Mouse (Mus musculus) CD4-positive naive resting alpha-beta T cell, adult 76 days (primary cell): Measurements from ENCODE around the gene Olfr128. TPM values are rescaled to one million over a fixed set of nuclear protein-coding genes. Genes with fewer than 3 reads are reported as not detected.

Experiments
- total RNA-seq: library from RNA; stranded (reverse); gene quantifications from one replicate; pipeline ENCODE4 v1.2.4, GENCODE M21; 2023

Gene Olfr128
- not detected for total RNA-seq

DNA sequence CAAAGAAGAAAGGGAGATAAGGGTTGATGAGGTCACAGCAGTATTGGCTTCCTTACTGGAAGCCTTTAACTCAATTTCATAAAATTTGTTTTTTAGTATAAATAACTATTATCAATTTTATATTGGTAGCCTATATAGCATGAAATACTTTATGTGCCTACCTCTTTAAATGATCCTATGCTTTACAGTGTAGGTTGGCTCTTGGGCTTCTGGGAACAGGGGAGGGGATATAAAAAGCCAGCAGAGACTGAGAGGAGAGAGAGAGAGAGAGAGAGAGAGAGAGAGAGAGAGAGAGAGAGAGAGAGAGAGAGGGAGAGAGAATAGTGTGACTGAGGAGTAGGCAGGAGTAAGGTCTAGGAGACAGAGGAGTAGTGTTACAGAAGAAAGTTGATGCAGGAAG is at the start of gene Olfr128:
Olfr128 (plus strand) TSS at position 301 of the 400 bp plus-strand sequence.

GRCm38 (mm10) chr17:37900137-37900536 is 20.2 kb upstream of the Olfr128 start, which contains the start of gene Olfr127:
Gene Olfr127 (plus strand): TSS chr17:37900437.

GRCm38 (mm10) chr17:37952979-37953378 is 32.6 kb downstream of the Olfr128 start, which contains the start of gene Olfr761:
Gene Olfr761 (minus strand): TSS chr17:37953079.

Other genes starting within 250 kb of the Olfr128 start
- gene Olfr119, start 224.0 kb upstream of the Olfr128 start, total RNA-seq = not detected
- not detected for gene Olfr120, start 198.7 kb upstream of the Olfr128 start, total RNA-seq
- not detected for gene Olfr121, start 171.7 kb upstream of the Olfr128 start, total RNA-seq
- gene Olfr122, start 151.9 kb upstream of the Olfr128 start, total RNA-seq = not detected
- gene Olfr123, start 127.0 kb upstream of the Olfr128 start, total RNA-seq = not detected
- gene Olfr124, start 120.7 kb upstream of the Olfr128 start, total RNA-seq = not detected
- gene Olfr125, start 87.6 kb upstream of the Olfr128 start, total RNA-seq = not detected
- gene Olfr126, start 73.1 kb upstream of the Olfr128 start, total RNA-seq = not detected
- not detected for gene Olfr127, start 20.1 kb upstream of the Olfr128 start, total RNA-seq
- gene Olfr761, start 32.5 kb downstream of the Olfr128 start, total RNA-seq = not detected
- gene Olfr129, start 139.5 kb downstream of the Olfr128 start, total RNA-seq = not detected
- not detected for gene Olfr130, start 143.4 kb downstream of the Olfr128 start, total RNA-seq
- gene Olfr131, start 168.1 kb downstream of the Olfr128 start, total RNA-seq = not detected
- not detected for gene Olfr132, start 214.0 kb downstream of the Olfr128 start, total RNA-seq
- gene Olfr133, start 224.7 kb downstream of the Olfr128 start, total RNA-seq = not detected